21 mouse cellular contexts compared by ENCODE assay signal in the genomic region with DNA sequence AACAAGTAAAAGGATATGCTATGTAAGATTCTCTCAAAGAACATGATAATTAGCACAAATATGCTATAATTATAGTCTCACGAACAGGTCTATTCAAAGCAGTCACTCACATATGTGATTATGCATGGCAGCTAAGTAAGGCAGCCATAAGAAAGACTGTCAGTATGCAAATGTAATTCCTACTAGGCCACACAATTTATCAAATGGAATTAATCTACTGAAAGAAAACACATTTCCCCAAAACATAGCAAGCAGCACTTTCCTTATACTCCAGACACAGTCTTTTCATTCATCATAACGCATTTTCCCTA.
DNase-seq lines count a peak whose midpoint lies in the region; ATAC-seq and TF ChIP-seq lines count a peak whose summit lies in the region.
"Had no signal": no experiment of that assay in that cellular context is flagged by ENCODE, and none has a peak within 500 bp of the region (broad histone marks: within the 10 kb centered on the region; RNA-seq: fewer than 3 reads in every experiment).

No protein-coding gene starts in this region.

- no peaks in the 10 kb centered on the region for H3K9me3 ChIP-seq in hindbrain, embryonic 14.5 days (ENCODE audit: control insufficient read depth, low read length)
- no peaks in the 10 kb centered on the region for H3K9me3 ChIP-seq in hindbrain, postnatal 0 days (ENCODE audit: low read length)
- no peaks in the 10 kb centered on the region for H3K9me3 ChIP-seq in forebrain, embryonic 12.5 days
- no peaks in the 10 kb centered on the region for H3K9me3 ChIP-seq in forebrain, embryonic 13.5 days (replicated peaks)
- no peaks in the 10 kb centered on the region for H3K9me3 ChIP-seq in forebrain, postnatal 0 days (ENCODE audit: low read length)
- H3K9me3 ChIP-seq: embryonic facial prominence, embryonic 15.5 days; G1E; heart, embryonic 13.5 days had no signal

- H3K27ac ChIP-seq in hindbrain, embryonic 14.5 days: peak overlapping the region; percentile 0; the same call in 1 of the 2 replicates
- H3K27ac ChIP-seq in hindbrain, postnatal 0 days: no peak overlapping the region
- H3K27ac ChIP-seq in forebrain, embryonic 12.5 days: no peak overlapping the region
- peak overlapping the region; percentile 66; the same call in 1 of the 2 replicates for H3K27ac ChIP-seq in forebrain, embryonic 13.5 days
- peak overlapping the region; percentile 51 for H3K27ac ChIP-seq in forebrain, postnatal 0 days (ENCODE audit: low read depth, low read length)
- H3K27ac ChIP-seq: embryonic facial prominence, embryonic 15.5 days; heart, embryonic 13.5 days had no signal

- no peaks in the 10 kb centered on the region for H3K27me3 ChIP-seq in hindbrain, embryonic 14.5 days (ENCODE audit: control insufficient read depth, insufficient read depth, low read length)
- no peaks in the 10 kb centered on the region for H3K27me3 ChIP-seq in hindbrain, postnatal 0 days (ENCODE audit: insufficient read depth, low read length)
- H3K27me3 ChIP-seq in forebrain, embryonic 12.5 days: no peaks in the 10 kb centered on the region
- H3K27me3 ChIP-seq in forebrain, embryonic 13.5 days: no peaks in the 10 kb centered on the region
- no peaks in the 10 kb centered on the region for H3K27me3 ChIP-seq in forebrain, postnatal 0 days (ENCODE audit: insufficient read depth, low read length)
- H3K27me3 ChIP-seq: embryonic facial prominence, embryonic 15.5 days; heart, embryonic 13.5 days had no signal

- no peak overlapping the region for H3K9ac ChIP-seq in hindbrain, embryonic 14.5 days
- no peak overlapping the region for H3K9ac ChIP-seq in hindbrain, postnatal 0 days (replicated peaks; ENCODE audit: low read length)
- no peak overlapping the region for H3K9ac ChIP-seq in forebrain, embryonic 12.5 days
- H3K9ac ChIP-seq in forebrain, embryonic 13.5 days: no peak overlapping the region
- H3K9ac ChIP-seq in forebrain, postnatal 0 days: no peak overlapping the region
- H3K9ac ChIP-seq: embryonic facial prominence, embryonic 15.5 days; heart, embryonic 13.5 days had no signal

- peak; percentile 33 for DNase-seq in hindbrain, embryonic 14.5 days (ENCODE audit: low spot score)
- DNase-seq in hindbrain, postnatal 0 days (ENCODE audit: low spot score): no peak
- DNase-seq in forebrain, postnatal 0 days: no peak
- no peak for DNase-seq in retina, postnatal 1 day
- DNase-seq in right cerebral cortex, adult 18-20 months: no peak
- DNase-seq in adrenal gland, postnatal 25 days: no peak
- DNase-seq: adrenal gland, adult 8-10 months; cerebellum, adult 11 months; cerebellum, adult 8-10 months; embryo, embryonic 11 days; gastrocnemius, postnatal 36 days; heart, adult 11 months; heart, postnatal 36 days had no signal

- WGBS in hindbrain, embryonic 14.5 days: 62% methylated on average over 2 of the region's 2 CpGs
- WGBS in hindbrain, postnatal 0 days: 59% methylated on average over 2 of the region's 2 CpGs
- WGBS in forebrain, embryonic 12.5 days: 48% methylated on average over 2 of the region's 2 CpGs
- 42% methylated on average over 2 of the region's 2 CpGs for WGBS in forebrain, embryonic 13.5 days
- WGBS in forebrain, postnatal 0 days: 23% methylated on average over 2 of the region's 2 CpGs

- no peak for TF ChIP-seq CTCF in hindbrain, postnatal 0 days (IDR thresholded peaks at IDR 0.05; ENCODE audit: low read depth)
- no peak for TF ChIP-seq CTCF in forebrain, postnatal 0 days (IDR thresholded peaks at IDR 0.05; ENCODE audit: low read depth)

- no peak overlapping the region for H3K4me3 ChIP-seq in hindbrain, embryonic 14.5 days (replicated peaks; ENCODE audit: low read length)
- no peak overlapping the region for H3K4me3 ChIP-seq in hindbrain, postnatal 0 days (ENCODE audit: low read length)
- H3K4me3 ChIP-seq in forebrain, embryonic 12.5 days (replicated peaks): no peak overlapping the region
- no peak overlapping the region for H3K4me3 ChIP-seq in forebrain, embryonic 13.5 days
- no peak overlapping the region for H3K4me3 ChIP-seq in forebrain, postnatal 0 days (ENCODE audit: low read depth, low read length)
- H3K4me3 ChIP-seq: embryonic facial prominence, embryonic 15.5 days; erythroblast, embryonic 14.5 days; heart, embryonic 13.5 days had no signal

- no peaks in the 10 kb centered on the region for H3K36me3 ChIP-seq in hindbrain, embryonic 14.5 days (replicated peaks; ENCODE audit: control insufficient read depth, insufficient read depth)
- H3K36me3 ChIP-seq in hindbrain, postnatal 0 days (ENCODE audit: insufficient read depth, low read length): no peaks in the 10 kb centered on the region
- no peaks in the 10 kb centered on the region for H3K36me3 ChIP-seq in forebrain, embryonic 12.5 days (replicated peaks)
- H3K36me3 ChIP-seq in forebrain, embryonic 13.5 days (ENCODE audit: poor library complexity, severe bottlenecking): no peaks in the 10 kb centered on the region
- no peaks in the 10 kb centered on the region for H3K36me3 ChIP-seq in forebrain, postnatal 0 days (ENCODE audit: insufficient read depth)
- H3K36me3 ChIP-seq: embryonic facial prominence, embryonic 15.5 days; G1E; heart, embryonic 13.5 days had no signal

- no peak overlapping the region for H3K4me2 ChIP-seq in hindbrain, embryonic 14.5 days (replicated peaks)
- H3K4me2 ChIP-seq in hindbrain, postnatal 0 days (ENCODE audit: low read depth, low read length): no peak overlapping the region
- no peak overlapping the region for H3K4me2 ChIP-seq in forebrain, embryonic 12.5 days
- no peak overlapping the region for H3K4me2 ChIP-seq in forebrain, embryonic 13.5 days
- no peak overlapping the region for H3K4me2 ChIP-seq in forebrain, postnatal 0 days (ENCODE audit: low read depth)
- H3K4me2 ChIP-seq: embryonic facial prominence, embryonic 15.5 days; heart, embryonic 13.5 days had no signal

- no peak for ATAC-seq in hindbrain, embryonic 14.5 days (ENCODE audit: low FRiP score)
- ATAC-seq in hindbrain, postnatal 0 days: no peak
- peak; percentile 76; the same call in 1 of the 2 replicates for ATAC-seq in forebrain, embryonic 12.5 days (ENCODE audit: low FRiP score)
- ATAC-seq in forebrain, embryonic 13.5 days: peak; percentile 97
- peak; percentile 96 for ATAC-seq in forebrain, postnatal 0 days
- ATAC-seq: CD4-positive, CD25-positive, alpha-beta regulatory T cell, adult 4 months; intestine, postnatal 0 days had no signal

- 0 out of 2 replicates have a peak, but pooled peaks cover 3% of the 10 kb centered on the region for H3K4me1 ChIP-seq in hindbrain, embryonic 14.5 days (replicated peaks; ENCODE audit: control insufficient read depth, insufficient read depth, low read length)
- H3K4me1 ChIP-seq in hindbrain, postnatal 0 days (ENCODE audit: insufficient read depth, low read length): no peaks in the 10 kb centered on the region
- H3K4me1 ChIP-seq in forebrain, embryonic 12.5 days: no peaks in the 10 kb centered on the region
- H3K4me1 ChIP-seq in forebrain, embryonic 13.5 days: peaks cover 13% of the 10 kb centered on the region
- H3K4me1 ChIP-seq in forebrain, postnatal 0 days (ENCODE audit: insufficient read depth): no peaks in the 10 kb centered on the region
- H3K4me1 ChIP-seq: embryonic facial prominence, embryonic 15.5 days; heart, embryonic 13.5 days had no signal

Comparison
In these comparisons a context has a peak if more than half of its experiments do, and no peak if none do; other contexts are left out.
1. H3K27ac ChIP-seq: peak in hindbrain, embryonic 14.5 days (single experiment), forebrain, embryonic 13.5 days (single experiment) and forebrain, postnatal 0 days (single experiment); none in hindbrain, postnatal 0 days (single experiment) and forebrain, embryonic 12.5 days (single experiment).
2. ATAC-seq: peak in forebrain, embryonic 12.5 days (single experiment), forebrain, embryonic 13.5 days (single experiment) and forebrain, postnatal 0 days (single experiment); none in hindbrain, embryonic 14.5 days (single experiment) and hindbrain, postnatal 0 days (single experiment).